Mouse (Mus musculus) liver, adult (tissue): ENCODE measurements at regions not wholly inside any gene's neighbourhood (a gene's known extent, or its start where the extent isn't known, plus 50 kb on each side); places are given as distances from the start of the nearest gene placed in this dataset.

ENCODE experiments used
- GATA4 ChIP-seq: IDR thresholded peaks from 2 replicates; pipeline ENCODE4 v1.6.1; 2014; ENCODE audit warnings: mild to moderate bottlenecking, low read length; ENCODE audit not compliant: insufficient replicate concordance

DNA sequence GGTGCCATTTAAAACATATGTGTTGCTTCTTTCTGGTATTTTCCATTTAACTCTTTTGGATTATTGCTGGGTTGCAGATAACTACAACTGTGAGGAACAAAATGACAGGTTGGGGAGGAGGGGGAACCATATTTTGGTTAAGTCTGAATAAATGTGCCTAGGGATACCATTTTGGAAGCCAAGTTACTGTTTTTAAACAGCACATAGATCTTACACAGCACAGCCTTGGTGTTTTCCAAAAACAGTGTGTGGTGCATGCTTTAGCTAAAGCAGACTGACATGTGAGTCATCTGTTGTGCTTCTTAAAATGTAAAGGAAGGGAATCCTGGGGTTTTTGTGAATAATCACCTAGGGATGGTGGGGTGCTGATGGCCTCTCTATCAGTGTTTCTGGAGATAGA is 91.7 kb upstream of the Ptprm start:
- no peak for TF ChIP-seq GATA4

DNA sequence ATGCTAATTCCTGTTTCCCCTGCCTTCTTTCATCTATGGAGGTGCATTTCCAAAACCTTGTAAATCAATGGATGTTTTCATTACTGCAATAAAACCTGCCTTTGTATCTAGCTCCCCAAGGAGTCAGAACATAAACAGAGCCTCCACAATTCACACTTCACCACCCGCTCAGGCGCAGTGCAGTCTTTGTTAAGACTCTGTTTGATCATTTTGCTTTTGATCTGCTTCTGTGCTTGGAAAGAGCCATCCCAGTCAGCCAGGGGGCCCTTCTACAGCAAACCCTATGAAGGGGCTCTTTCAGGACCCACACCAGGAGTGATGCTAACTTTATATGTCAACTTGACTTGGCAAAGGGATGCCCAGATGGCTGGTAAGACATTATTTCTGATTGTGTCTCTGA is 86.7 kb upstream of the Ptprm start:
- no peak for TF ChIP-seq GATA4

DNA sequence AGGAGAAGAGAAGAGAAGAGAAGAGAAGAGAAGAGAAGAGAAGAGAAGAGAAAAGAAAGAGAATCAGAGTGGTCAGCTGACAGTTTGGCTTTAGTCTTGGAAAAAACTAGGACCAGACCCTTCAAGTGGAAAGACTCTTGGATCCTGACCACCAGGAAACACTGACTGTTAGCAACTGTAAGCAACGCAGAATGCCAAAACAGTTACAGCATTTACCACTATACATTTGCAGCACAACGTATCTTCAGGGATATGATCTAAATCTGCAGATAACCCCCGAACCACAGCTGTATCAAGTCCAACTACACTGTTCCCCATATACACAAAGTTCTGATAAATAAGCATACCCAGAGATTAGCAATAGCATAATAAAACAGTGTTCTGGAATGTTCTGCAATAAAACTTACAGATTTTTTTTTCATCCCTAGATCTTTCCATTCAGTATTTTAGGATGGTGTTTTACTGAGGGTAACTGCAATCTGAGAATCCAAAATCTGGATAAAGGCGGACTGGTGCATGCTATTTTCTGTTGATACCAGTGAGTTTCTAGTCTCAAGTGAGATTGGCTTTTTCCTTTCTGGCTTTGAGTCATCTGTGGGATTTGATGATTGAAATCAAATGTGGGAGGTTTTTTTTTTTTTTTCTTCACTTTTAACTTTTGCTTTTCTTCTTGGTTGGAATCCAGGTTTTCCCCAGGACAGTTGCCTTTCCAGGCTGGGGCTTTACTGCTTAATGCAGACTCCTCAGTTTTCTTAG is 65.9 kb upstream of the Ptprm start:
- no peak for TF ChIP-seq GATA4

- no peak for TF ChIP-seq GATA4
These were observed 58.4 kb upstream of the Ptprm start for GRCm38 (mm10) chr17:67412546-67413250.

DNA sequence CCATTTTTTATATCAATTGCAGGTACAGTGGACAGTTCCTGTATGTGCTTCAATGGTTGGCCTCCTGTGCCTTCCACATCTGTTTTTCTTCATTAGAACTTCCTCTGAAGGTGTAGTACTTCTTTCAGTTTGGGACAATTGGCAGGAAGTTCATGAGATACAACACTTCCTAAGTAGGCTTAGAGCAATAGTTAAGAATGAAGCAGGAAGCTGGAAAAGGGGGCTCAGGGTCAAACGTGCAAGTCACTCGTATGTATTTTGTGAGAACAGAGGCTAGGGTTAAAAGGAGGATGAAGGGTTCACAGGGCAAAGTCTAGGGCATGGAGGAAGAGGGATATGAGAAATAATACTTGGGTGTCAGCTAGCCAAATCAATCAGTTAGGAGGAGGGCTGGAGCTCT is 55.7 kb upstream of the Ptprm start:
- TF ChIP-seq GATA4: no peak

GRCm38 (mm10) chr17:67405934-67406333 is 51.7 kb upstream of the Ptprm start:
- TF ChIP-seq GATA4: no peak
